Mouse (Mus musculus) MEL (cell line): Measurements from ENCODE around the gene Traf6. TPM values are rescaled to one million over a fixed set of nuclear protein-coding genes. Genes with fewer than 3 reads are reported as not detected.

Source experiments
- DNase-seq: peaks from one replicate; pipeline ENCODE4 v3.0.0; 2011; ENCODE audit warnings: low read depth, low spot score
- H3K27ac ChIP-seq: 2 replicates; pipeline ENCODE4 v1.5.1; 2012; ENCODE audit warnings: low read depth, mild to moderate bottlenecking, control low read depth, low read length, moderate library complexity; ENCODE audit not compliant: control insufficient read depth
- H3K27me3 ChIP-seq, 2 experiments: fragments of 150-350 bp in 1 of 2; sonication (generic) in 1 of 2; 2 replicates each; pipeline ENCODE4 v1.6.1; 2012; ENCODE audit warnings: low read length in 2 of 2, mild to moderate bottlenecking in 2 of 2, improper control_type of control experiment in 1 of 2, moderate library complexity in 1 of 2; ENCODE audit not compliant: insufficient read depth in 2 of 2, control insufficient read depth in 1 of 2
- H3K36me3 ChIP-seq, 2 experiments: 2 replicates each; pipeline ENCODE4 v1.6.1; 2012 to 2014; ENCODE audit warnings: low read length in 2 of 2, improper control_type of control experiment in 1 of 2, inconsistent platforms in 1 of 2, mild to moderate bottlenecking in 1 of 2; ENCODE audit not compliant: insufficient read depth in 2 of 2, control insufficient read depth in 1 of 2
- H3K4me1 ChIP-seq, 2 experiments: fragments of 150-350 bp in 1 of 2; sonication (generic) in 1 of 2; 2 replicates each; pipeline ENCODE4 v1.6.1; 2012; ENCODE audit warnings: low read length in 2 of 2, improper control_type of control experiment in 1 of 2, mild to moderate bottlenecking in 1 of 2; ENCODE audit not compliant: insufficient read depth in 2 of 2, control insufficient read depth in 1 of 2
- H3K4me3 ChIP-seq, 2 experiments: fragments of 150-350 bp in 1 of 2; sonication (generic) in 1 of 2; 2 replicates each; pipeline ENCODE4 v1.5.1; 2012; ENCODE audit warnings: low read depth in 2 of 2, low read length in 2 of 2, mild to moderate bottlenecking in 2 of 2, moderate library complexity in 2 of 2, control low read depth in 1 of 2, improper control_type of control experiment in 1 of 2; ENCODE audit not compliant: control insufficient read depth in 1 of 2, insufficient read depth in 1 of 2
- H3K79me2 ChIP-seq: 2 replicates; pipeline ENCODE4 v1.6.1; 2012; ENCODE audit warnings: mild to moderate bottlenecking, low read length, moderate library complexity; ENCODE audit not compliant: control insufficient read depth, poor library complexity, insufficient read depth
- H3K9ac ChIP-seq: 2 replicates; pipeline ENCODE4 v1.6.1; 2012; ENCODE audit warnings: low read depth, mild to moderate bottlenecking, control low read depth, low read length, moderate library complexity; ENCODE audit not compliant: control insufficient read depth, poor library complexity, severe bottlenecking
- H3K9me3 ChIP-seq: fragments of 150-350 bp; sonication (generic); replicated peaks from 2 replicates; pipeline ENCODE4 v1.6.1; 2012; ENCODE audit warnings: mild to moderate bottlenecking, low read length, improper control_type of control experiment, moderate library complexity; ENCODE audit not compliant: insufficient read depth
- CHD2 ChIP-seq: IDR thresholded peaks from 2 replicates; pipeline ENCODE4 v1.6.1; 2011; ENCODE audit warnings: low read length, improper control_type of control experiment
- CTCF ChIP-seq, 3 experiments: IDR thresholded peaks in 2 of 3; conservative IDR thresholded peaks in 1 of 3; 2 replicates each; pipeline ENCODE4 v1.5.1; 2011 to 2012; ENCODE audit warnings: low read length in 3 of 3, low read depth in 2 of 3, mild to moderate bottlenecking in 2 of 3, improper control_type of control experiment in 1 of 3, inconsistent platforms in 1 of 3, mixed read lengths in 1 of 3, moderate library complexity in 1 of 3; ENCODE audit not compliant: control insufficient read depth in 1 of 3, insufficient read depth in 1 of 3, poor library complexity in 1 of 3, severe bottlenecking in 1 of 3
- ELF1 ChIP-seq: IDR thresholded peaks from 2 replicates; pipeline ENCODE4 v1.6.1; 2014; ENCODE audit warnings: low read depth, mild to moderate bottlenecking, inconsistent platforms, low read length, improper control_type of control experiment, moderate library complexity
- EP300 ChIP-seq, 2 experiments: IDR thresholded peaks; 2 replicates each; pipeline ENCODE4 v1.6.1; 2011; ENCODE audit warnings: improper control_type of control experiment in 2 of 2, low read length in 2 of 2, low read depth in 1 of 2, mild to moderate bottlenecking in 1 of 2
- HCFC1 ChIP-seq: IDR thresholded peaks from 2 replicates; pipeline ENCODE4 v1.6.1; 2012; ENCODE audit warnings: low read depth, mild to moderate bottlenecking, inconsistent platforms, low read length, improper control_type of control experiment, moderate library complexity
- KAT2A ChIP-seq: conservative IDR thresholded peaks from 2 replicates; pipeline ENCODE4 v1.6.1; 2012; ENCODE audit warnings: low read depth, low read length, improper control_type of control experiment, inconsistent platforms
- MAZ ChIP-seq: IDR thresholded peaks from 2 replicates; pipeline ENCODE4 v1.6.1; 2012; ENCODE audit warnings: low read depth, mild to moderate bottlenecking, inconsistent platforms, low read length, improper control_type of control experiment
- MEF2A ChIP-seq: IDR thresholded peaks from 2 replicates; pipeline ENCODE4 v1.6.1; 2014; ENCODE audit warnings: low read depth, mild to moderate bottlenecking, inconsistent platforms, low read length, improper control_type of control experiment; ENCODE audit not compliant: poor library complexity, insufficient replicate concordance, severe bottlenecking; ENCODE audit errors: extremely low read depth
- MXI1 ChIP-seq: IDR thresholded peaks from 2 replicates; pipeline ENCODE4 v1.6.1; 2011; ENCODE audit warnings: mild to moderate bottlenecking, low read depth, low read length, improper control_type of control experiment
- MYB ChIP-seq: IDR thresholded peaks from 2 replicates; pipeline ENCODE4 v1.6.1; 2011; ENCODE audit warnings: mild to moderate bottlenecking, low read depth, low read length, improper control_type of control experiment
- NRF1 ChIP-seq: IDR thresholded peaks from 2 replicates; pipeline ENCODE4 v1.6.1; 2014; ENCODE audit warnings: low read depth, mild to moderate bottlenecking, inconsistent platforms, low read length, improper control_type of control experiment, moderate library complexity; ENCODE audit not compliant: poor library complexity, insufficient read depth, severe bottlenecking
- POLR2AphosphoS2 ChIP-seq: IDR thresholded peaks from 2 replicates; pipeline ENCODE4 v1.6.1; 2011; ENCODE audit warnings: low read length, improper control_type of control experiment
- RAD21 ChIP-seq: IDR thresholded peaks from 2 replicates; pipeline ENCODE4 v1.6.1; 2011; ENCODE audit warnings: mild to moderate bottlenecking, low read depth, low read length, improper control_type of control experiment
- SIN3A ChIP-seq: IDR thresholded peaks from 2 replicates; pipeline ENCODE4 v1.6.1; 2012; ENCODE audit warnings: low read length, improper control_type of control experiment, inconsistent platforms
- SMC3 ChIP-seq: IDR thresholded peaks from 2 replicates; pipeline ENCODE4 v1.6.1; 2011; ENCODE audit warnings: low read depth, low read length, improper control_type of control experiment
- TBP ChIP-seq: IDR thresholded peaks from 2 replicates; pipeline ENCODE4 v1.8.0; 2011; ENCODE audit warnings: low read depth, low read length, improper control_type of control experiment
- TCF12 ChIP-seq: IDR thresholded peaks from 2 replicates; pipeline ENCODE4 v1.6.1; 2014; ENCODE audit warnings: low read depth, mild to moderate bottlenecking, inconsistent platforms, low read length, improper control_type of control experiment, moderate library complexity
- UBTF ChIP-seq: IDR thresholded peaks from 2 replicates; pipeline ENCODE4 v1.6.1; 2012; ENCODE audit warnings: low read depth, mild to moderate bottlenecking, inconsistent platforms, low read length, improper control_type of control experiment, moderate library complexity, borderline replicate concordance; ENCODE audit not compliant: insufficient read depth
- ZC3H11A ChIP-seq: IDR thresholded peaks from 2 replicates; pipeline ENCODE4 v1.6.1; 2012; ENCODE audit warnings: low read depth, mild to moderate bottlenecking, inconsistent platforms, low read length, improper control_type of control experiment
- ZMIZ1 ChIP-seq: IDR thresholded peaks from 2 replicates; pipeline ENCODE4 v1.6.1; 2012; ENCODE audit warnings: low read depth, mild to moderate bottlenecking, inconsistent platforms, low read length, improper control_type of control experiment, moderate library complexity
- ZNF384 ChIP-seq: IDR thresholded peaks from 2 replicates; pipeline ENCODE4 v1.6.1; 2012; ENCODE audit warnings: low read depth, mild to moderate bottlenecking, inconsistent platforms, low read length, improper control_type of control experiment
- polyA plus RNA-seq, 2 experiments: library from polyadenylated mRNA; stranded (reverse) in 1 of 2; unstranded in 1 of 2; fragments of >175 nt in 1 of 2; fragments of >200 nt in 1 of 2; gene quantifications; 2 replicates each; pipeline versions ENCODE4 v1.2.1 to v1.2.4; 2012; ENCODE audit warnings: low replicate concordance in 2 of 2, low read depth in 1 of 2; ENCODE audit not compliant: insufficient read length in 2 of 2, insufficient read depth in 1 of 2, missing spikeins in 1 of 2
- total RNA-seq: library from RNA; depleted of rRNA; stranded (reverse); fragments of 300-350 nt; gene quantifications from 2 replicates; pipeline ENCODE4 v1.2.3, GENCODE M21; 2012

Traf6 gene
- total and polyA plus RNA-seq, 3 experiments = 11.8 to 18.0 TPM; not detected in 1

DNA sequence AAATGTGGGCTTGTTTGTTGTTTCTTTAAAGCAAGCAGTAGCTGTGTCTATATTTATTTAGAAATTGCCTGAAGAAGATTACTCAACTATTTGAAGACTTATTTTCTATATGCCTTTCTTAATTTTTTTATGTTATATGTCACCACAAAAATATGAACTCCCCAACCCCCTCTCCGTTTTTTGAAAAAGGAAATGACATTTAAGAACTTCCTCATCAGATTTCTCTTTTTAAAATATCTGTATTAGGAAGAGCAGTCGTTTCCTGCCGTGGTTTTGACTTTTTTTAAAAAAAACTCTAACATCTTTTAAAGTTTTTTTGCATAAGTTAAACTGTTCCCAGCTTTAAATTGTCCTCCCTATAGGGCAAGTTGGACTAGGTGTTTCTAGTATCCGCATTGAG lies 21.1 kb downstream of the Traf6 start:
- Histone ChIP-seq H3K4me3 (no peak overlapping the region), H3K79me2 (no peaks in the 10 kb centered on the region), H3K9me3 (no peaks in the 10 kb centered on the region), H3K9ac (no peak overlapping the region), H3K36me3 (peaks cover 0 to 4% of the 10 kb centered on the region in 2 experiments; a peak in 2 of 4 replicates), H3K4me1 (peaks cover 0 to 5% of the 10 kb centered on the region in 2 experiments; a peak in 1 of 4 replicates), H3K27ac (no peak overlapping the region), H3K27me3 (no peaks in the 10 kb centered on the region)
- TF ChIP-seq EP300 (IDR thresholded peaks at IDR 0.05; ENCODE audit: low read depth in 1 of 2, low read length in 2 of 2) (peak; percentile 22 to 29; a peak in 1 of 4 replicates), ZNF384 (peak; percentile 71), SIN3A (0 out of 2 replicates have a peak, but pooled peaks have one; percentile 19), HCFC1 (0 out of 2 replicates have a peak, but pooled peaks have one; percentile 24), KAT2A (no peak)
- DNase-seq = peak; percentile 13

DNA sequence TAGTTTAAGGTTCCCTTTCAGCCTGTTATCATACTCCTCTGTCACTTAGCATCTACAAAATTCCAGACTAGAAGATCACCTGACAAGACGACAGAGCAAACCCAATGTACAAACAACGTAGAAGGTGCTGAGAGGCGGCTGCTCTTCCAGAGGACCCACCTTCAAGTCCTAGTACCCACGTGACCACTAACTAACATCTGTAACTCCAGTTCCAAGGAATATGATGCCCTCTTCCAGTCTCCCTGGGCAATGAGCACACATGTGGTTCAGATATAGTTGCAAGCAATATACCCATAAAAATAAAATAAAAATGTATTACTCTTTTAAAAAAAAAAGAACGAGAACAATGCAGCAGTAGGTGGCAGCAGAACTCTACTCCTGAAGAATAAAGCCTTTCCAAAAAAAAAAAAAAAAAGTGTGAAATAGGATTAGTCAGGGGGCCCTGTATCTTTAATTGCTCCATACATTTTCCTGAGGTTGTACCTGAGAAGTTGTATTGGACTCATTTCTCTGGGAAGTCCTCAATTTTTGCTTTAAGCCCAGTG lies 27.8 kb downstream of the Traf6 start:
- Histone ChIP-seq H3K9ac (no peak overlapping the region), H3K27me3 (peaks cover 0 to 6% of the 10 kb centered on the region in 2 experiments; a peak in 2 of 4 replicates)
- no peak for TF ChIP-seq NRF1
- TF ChIP-seq ZNF384 = peak; percentile 94
- TF ChIP-seq SMC3 = peak; percentile 22; the same call in 1 of the 2 replicates
- TF ChIP-seq RAD21 = peak; percentile 64
- TF ChIP-seq ZC3H11A = peak; percentile 19; the same call in 1 of the 2 replicates
- TF ChIP-seq MAZ = no peak
- no peak for TF ChIP-seq TBP
- TF ChIP-seq CTCF (IDR thresholded peaks at IDR 0.05 in 2 of 3, conservative IDR thresholded peaks at IDR 0.05 in 1 of 3; ENCODE audit: control insufficient read depth in 1 of 3, insufficient read depth in 1 of 3, low read depth in 2 of 3, low read length in 3 of 3, poor library complexity in 1 of 3, severe bottlenecking in 1 of 3) = peak in 1 of 3 experiments; percentile 40; a peak in 2 of 6 replicates
- TF ChIP-seq, all 39 proteins: peak for 5
- Histone ChIP-seq H3K27ac (no peak overlapping the region), H3K9me3 (no peaks in the 10 kb centered on the region), H3K4me3 (no peak overlapping the region), H3K79me2 (no peaks in the 10 kb centered on the region), H3K36me3 (no peaks in the 10 kb centered on the region), H3K4me1 (no peaks in the 10 kb centered on the region)
- DNase-seq = peak; percentile 10

DNA sequence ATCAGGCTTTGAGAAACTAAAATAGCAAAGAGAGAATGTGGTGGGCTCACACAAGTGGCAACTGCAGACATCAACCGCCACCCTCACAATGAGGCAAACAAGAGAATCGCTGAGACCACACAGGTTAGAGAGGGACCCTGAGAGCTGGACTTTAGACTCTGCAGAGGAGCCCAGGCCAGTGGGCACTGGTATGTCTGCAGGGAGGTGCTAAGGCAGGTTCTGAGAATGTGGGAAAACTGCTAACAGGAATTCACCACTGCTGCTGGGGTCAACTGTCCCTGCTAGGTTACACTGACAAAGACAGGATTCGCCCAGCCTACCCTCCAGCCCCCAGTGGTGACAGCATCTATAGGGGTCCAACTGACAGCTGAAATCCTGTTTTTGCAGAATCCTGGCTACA lies 33.4 kb downstream of the Traf6 start:
- Histone ChIP-seq H3K4me3 (no peak overlapping the region), H3K9ac (no peak overlapping the region), H3K27ac (no peak overlapping the region), H3K4me1 (0 out of 4 replicates have a peak, but pooled peaks cover 0 to 2% of the 10 kb centered on the region in 2 experiments), H3K9me3 (no peaks in the 10 kb centered on the region)
- no peak for TF ChIP-seq ZMIZ1
- TF ChIP-seq ELF1 = no peak
- TF ChIP-seq MEF2A = no peak
- no peak for TF ChIP-seq CHD2
- no peak for TF ChIP-seq SMC3
- no peak for TF ChIP-seq TCF12
- no peak for TF ChIP-seq MXI1
- TF ChIP-seq UBTF = no peak
- TF ChIP-seq ZNF384 = no peak
- no peak for TF ChIP-seq POLR2AphosphoS2
- no peak for TF ChIP-seq TBP
- no peak for TF ChIP-seq MYB
- TF ChIP-seq, all 39 proteins: peak for 0
- no peak for DNase-seq
- no peaks in the 10 kb centered on the region for H3K36me3 ChIP-seq
- H3K79me2 ChIP-seq = no peaks in the 10 kb centered on the region
- H3K27me3 ChIP-seq = peaks cover 0 to 9% of the 10 kb centered on the region in 2 experiments; a peak in 3 of 4 replicates
